Mouse (Mus musculus): ENCODE results near the gene Smc3. TPM values are rescaled to one million over a fixed set of nuclear protein-coding genes. Genes with fewer than 3 reads are reported as not detected.
A peak's percentile ranks its signal among the peaks of the same experiment; 100 is the strongest.

The Smc3 gene
- total and polyA plus RNA-seq, 3 experiments = 45.7 to 76.3 (median 56.0) TPM

GRCm38 (mm10) chr19:53578597-53579252, 21.5 kb upstream of the Smc3 start:
- H3K4me1 ChIP-seq (ENCODE audit: control insufficient read depth in 1 of 2, insufficient read depth in 2 of 2) = peaks cover 4 to 11% of the 10 kb centered on the region in 2 experiments
- in situ Hi-C loops (cut with MboI; ENCODE audit: low pct_ligation_motif_present, low pct_unique_long_range_greater_than_20kb, low sequenced_read_pairs) (loop anchor here (25.0 kb wide), 1 partner anchor 316 kb away; no protein-coding TSS in a partner anchor), dilution Hi-C loops (cut with MboI; ENCODE audit: extremely low pct_ligation_motif_present, extremely low pct_unique_long_range_greater_than_20kb, low sequenced_read_pairs) (no loop called here)
- no peaks in the 10 kb centered on the region for H3K36me3 ChIP-seq (replicated peaks in 1 of 2; ENCODE audit: control insufficient read depth in 1 of 2, insufficient read depth in 1 of 2, low read length in 1 of 2)
- H3K9ac ChIP-seq (ENCODE audit: insufficient read depth, low read depth) = no peak overlapping the region
- peak; percentile 88 for DNase-seq (ENCODE audit: extremely low read depth)
- peak overlapping the region in 1 of 3 experiments; percentile 23 for H3K4me3 ChIP-seq (replicated peaks in 1 of 3; ENCODE audit: low read depth in 2 of 3, low read length in 2 of 3, poor library complexity in 1 of 3)
- no peaks in the 10 kb centered on the region for H3K27me3 ChIP-seq (replicated peaks)
- H3K79me2 ChIP-seq (replicated peaks; ENCODE audit: control insufficient read depth, extremely low read depth, insufficient read depth, poor library complexity, severe bottlenecking) = no peaks in the 10 kb centered on the region
- peak; percentile 99 for TF ChIP-seq SMC3 (IDR thresholded peaks at IDR 0.05; ENCODE audit: low read depth, low read length)
- no peak for TF ChIP-seq HCFC1 (IDR thresholded peaks at IDR 0.05; ENCODE audit: low read depth, low read length)
- TF ChIP-seq PAX5 (IDR thresholded peaks at IDR 0.05; ENCODE audit: low read length) = no peak
- TF ChIP-seq USF2 (conservative IDR thresholded peaks at IDR 0.05; ENCODE audit: low read depth, low read length) = no peak
- no peak for TF ChIP-seq E2F4 (IDR thresholded peaks at IDR 0.05; ENCODE audit: insufficient replicate concordance, low read depth, low read length)
- TF ChIP-seq ELF1 (IDR thresholded peaks at IDR 0.05; ENCODE audit: low read depth, low read length) = no peak
- peak; percentile 13; the same call in 1 of the 2 replicates for TF ChIP-seq NELFE (IDR thresholded peaks at IDR 0.05; ENCODE audit: low read depth, low read length)
- no peak for TF ChIP-seq NRF1 (IDR thresholded peaks at IDR 0.05; ENCODE audit: low read depth, low read length)
- 0 out of 2 replicates have a peak, but pooled peaks have one; percentile 44 for TF ChIP-seq MYC (IDR thresholded peaks at IDR 0.05; ENCODE audit: low read depth, low read length)
- no peak for TF ChIP-seq EP300 (IDR thresholded peaks at IDR 0.05; ENCODE audit: low read length)
- TF ChIP-seq CHD1 (IDR thresholded peaks at IDR 0.05; ENCODE audit: low read depth, low read length) = no peak
- TF ChIP-seq CHD2 (IDR thresholded peaks at IDR 0.05; ENCODE audit: low read length) = no peak
- TF ChIP-seq TCF12 (IDR thresholded peaks at IDR 0.05; ENCODE audit: low read depth, low read length) = no peak
- 0 out of 2 replicates have a peak, but pooled peaks have one; percentile 37 for TF ChIP-seq JUND (conservative IDR thresholded peaks at IDR 0.05; ENCODE audit: low read depth, low read length)
- 0 out of 2 replicates have a peak, but pooled peaks have one; percentile 51 for TF ChIP-seq MAX (IDR thresholded peaks at IDR 0.05; ENCODE audit: low read length)
- no peak for TF ChIP-seq IRF4 (IDR thresholded peaks at IDR 0.05; ENCODE audit: low read depth, low read length)
- peak; percentile 100 for TF ChIP-seq RAD21 (IDR thresholded peaks at IDR 0.05; ENCODE audit: low read depth, low read length)
- TF ChIP-seq MXI1 (IDR thresholded peaks at IDR 0.05; ENCODE audit: low read depth, low read length) = no peak
- TF ChIP-seq TBP (conservative IDR thresholded peaks at IDR 0.05; ENCODE audit: low read depth, low read length) = no peak
- TF ChIP-seq ZC3H11A (IDR thresholded peaks at IDR 0.05; ENCODE audit: low read depth, low read length) = peak; percentile 98
- TF ChIP-seq KAT2A (IDR thresholded peaks at IDR 0.05; ENCODE audit: insufficient replicate concordance, low read length) = no peak
- TF ChIP-seq JUN (IDR thresholded peaks at IDR 0.05; ENCODE audit: insufficient read depth, low read depth, low read length) = no peak
- no peak for TF ChIP-seq POLR2A (IDR thresholded peaks at IDR 0.05; ENCODE audit: low read depth, low read length)
- no peak for TF ChIP-seq UBTF (IDR thresholded peaks at IDR 0.05; ENCODE audit: low read depth, low read length)
- peak; percentile 83 for TF ChIP-seq ZNF384 (IDR thresholded peaks at IDR 0.05; ENCODE audit: low read depth, low read length)
- no peak for TF ChIP-seq RCOR1 (conservative IDR thresholded peaks at IDR 0.05; ENCODE audit: low read depth, low read length)
- no peak for TF ChIP-seq ZMIZ1 (IDR thresholded peaks at IDR 0.05; ENCODE audit: low read depth, low read length)
- peak; percentile 37; the same call in 1 of the 2 replicates for TF ChIP-seq SIN3A (IDR thresholded peaks at IDR 0.05; ENCODE audit: low read length)
- TF ChIP-seq ZKSCAN1 (IDR thresholded peaks at IDR 0.05; ENCODE audit: borderline replicate concordance, low read depth, low read length) = no peak
- TF ChIP-seq MAZ (IDR thresholded peaks at IDR 0.05; ENCODE audit: low read depth, low read length) = 0 out of 2 replicates have a peak, but pooled peaks have one; percentile 35
- TF ChIP-seq GABPA (IDR thresholded peaks at IDR 0.05; ENCODE audit: insufficient replicate concordance, low read depth, low read length) = no peak
- no peak for TF ChIP-seq ETS1 (conservative IDR thresholded peaks at IDR 0.05; ENCODE audit: low read depth, low read length)
- TF ChIP-seq MAFK (IDR thresholded peaks at IDR 0.05; ENCODE audit: insufficient replicate concordance, low read length) = no peak
- peak; percentile 75 to 93 for TF ChIP-seq CTCF (conservative IDR thresholded peaks at IDR 0.05 in 1 of 2, IDR thresholded peaks at IDR 0.05 in 1 of 2; ENCODE audit: low read depth in 2 of 2, low read length in 2 of 2)
- no peak for TF ChIP-seq POLR2AphosphoS2 (IDR thresholded peaks at IDR 0.05; ENCODE audit: low read depth, low read length)
- TF ChIP-seq USF1 (IDR thresholded peaks at IDR 0.05; ENCODE audit: low read depth, low read length) = no peak
- no peak for TF ChIP-seq MEF2A (IDR thresholded peaks at IDR 0.05; ENCODE audit: borderline replicate concordance, low read depth, low read length)
- no peak for TF ChIP-seq BHLHE40 (IDR thresholded peaks at IDR 0.05; ENCODE audit: low read depth, low read length)
- H3K9me3 ChIP-seq (replicated peaks; ENCODE audit: low read length) = peaks cover under 1% of the 10 kb centered on the region
- H3K27ac ChIP-seq (ENCODE audit: insufficient read depth, low read depth) = no peak overlapping the region
- H3K4me2 ChIP-seq (ENCODE audit: insufficient read depth, low read depth, poor library complexity, severe bottlenecking) = 0 out of 2 replicates have a peak overlapping the region, but pooled peaks have one; percentile 45

Measured in CH12.LX (cell line).